Mouse (Mus musculus): ENCODE results near the gene Fam174b. TPM values are rescaled to one million over a fixed set of nuclear protein-coding genes. Genes with fewer than 3 reads are reported as not detected.

Gene Fam174b
- polyA plus RNA-seq, 1 experiment from 2014 or later = 31.2 TPM

DNA sequence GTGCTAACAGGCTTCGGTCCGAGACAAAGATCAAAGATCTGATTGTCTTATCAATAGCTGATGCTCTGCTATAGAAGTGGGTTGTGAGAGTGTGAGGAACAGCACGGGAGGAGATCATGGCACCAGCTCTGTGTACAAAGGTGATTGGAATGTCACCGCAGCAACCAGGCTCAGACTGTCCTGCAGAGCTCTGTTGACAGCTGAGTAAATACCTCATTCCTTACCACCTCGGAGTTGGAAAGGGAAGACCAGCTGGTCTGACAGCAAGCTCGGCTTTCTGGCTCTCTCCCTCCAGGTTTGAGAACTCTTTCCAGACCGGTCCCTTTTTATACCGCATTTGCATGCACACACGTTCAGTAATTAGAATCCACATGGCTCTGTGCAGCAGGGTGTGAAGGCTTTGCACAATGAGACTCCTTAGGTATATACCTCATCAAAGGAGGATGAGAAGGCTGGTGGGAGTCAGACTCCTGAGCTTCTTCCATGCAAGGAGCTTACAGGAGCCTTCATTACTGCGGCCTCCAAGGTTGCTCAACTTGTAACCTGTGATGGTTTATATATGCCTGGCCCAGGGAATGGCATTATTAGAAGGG, 9.6 kb upstream of the Fam174b start:
- Histone ChIP-seq H3K9ac (replicated peaks) (no peak overlapping the region), H3K27me3 (no peaks in the 10 kb centered on the region), H3K36me3 (no peaks in the 10 kb centered on the region), H3K9me3 (no peaks in the 10 kb centered on the region), H3K4me3 (no peak overlapping the region), H3K4me2 (replicated peaks) (no peak overlapping the region), H3K4me1 (peaks cover 3% of the 10 kb centered on the region; the same call in 1 of the 2 replicates), H3K27ac (replicated peaks) (no peak overlapping the region)
- WGBS = 62% methylated on average over 10 of the region's 10 CpGs
- no peak for ATAC-seq (replicated peaks)

- H3K4me3 ChIP-seq = no peak overlapping the region
- H3K27me3 ChIP-seq = peaks cover 5% of the 10 kb centered on the region; the same call in 1 of the 2 replicates
- no peaks in the 10 kb centered on the region for H3K9me3 ChIP-seq
- no peak for ATAC-seq (replicated peaks)
- no peak overlapping the region for H3K27ac ChIP-seq (replicated peaks)
- H3K4me1 ChIP-seq = peaks cover 16% of the 10 kb centered on the region
- H3K36me3 ChIP-seq = no peaks in the 10 kb centered on the region
- no peak overlapping the region for H3K4me2 ChIP-seq (replicated peaks)
- H3K9ac ChIP-seq (replicated peaks) = no peak overlapping the region
- 73% methylated on average over 2 of the region's 2 CpGs for WGBS
Measured at GRCm38 (mm10) chr7:73736046-73736445, 4.1 kb upstream of the Fam174b start.

DNA sequence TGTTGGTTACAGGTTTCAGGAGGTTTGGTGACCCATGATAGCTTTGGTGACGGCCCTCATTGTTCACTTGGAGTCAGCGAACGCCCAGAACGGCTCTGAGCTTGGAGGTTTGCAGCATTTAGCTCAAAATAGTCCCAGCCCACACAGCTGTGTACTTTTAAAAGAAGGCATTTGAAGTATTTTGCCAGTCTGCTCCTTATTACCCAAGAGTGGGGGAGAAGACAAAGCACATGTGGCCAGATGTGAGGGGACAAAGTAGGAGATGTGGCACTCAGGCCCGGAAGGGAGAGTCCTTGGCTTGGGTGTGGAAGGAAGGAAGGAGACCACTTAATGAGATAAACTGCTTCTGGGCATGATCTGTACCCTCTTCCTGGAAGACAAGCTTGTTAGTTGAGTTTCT, 1.3 kb downstream of the Fam174b start:
- H3K27me3 ChIP-seq = peaks cover 5% of the 10 kb centered on the region; the same call in 1 of the 2 replicates
- no peaks in the 10 kb centered on the region for H3K36me3 ChIP-seq
- H3K4me1 ChIP-seq = peaks cover 24% of the 10 kb centered on the region
- H3K27ac ChIP-seq (replicated peaks) = no peak overlapping the region
- ATAC-seq (replicated peaks) = no peak
- WGBS = 60% methylated on average over 5 of the region's 5 CpGs
- H3K4me3 ChIP-seq = peak overlapping the region; percentile 69
- H3K4me2 ChIP-seq (replicated peaks) = peak overlapping the region; percentile 84
- H3K9ac ChIP-seq (replicated peaks) = no peak overlapping the region
- H3K9me3 ChIP-seq = no peaks in the 10 kb centered on the region

DNA sequence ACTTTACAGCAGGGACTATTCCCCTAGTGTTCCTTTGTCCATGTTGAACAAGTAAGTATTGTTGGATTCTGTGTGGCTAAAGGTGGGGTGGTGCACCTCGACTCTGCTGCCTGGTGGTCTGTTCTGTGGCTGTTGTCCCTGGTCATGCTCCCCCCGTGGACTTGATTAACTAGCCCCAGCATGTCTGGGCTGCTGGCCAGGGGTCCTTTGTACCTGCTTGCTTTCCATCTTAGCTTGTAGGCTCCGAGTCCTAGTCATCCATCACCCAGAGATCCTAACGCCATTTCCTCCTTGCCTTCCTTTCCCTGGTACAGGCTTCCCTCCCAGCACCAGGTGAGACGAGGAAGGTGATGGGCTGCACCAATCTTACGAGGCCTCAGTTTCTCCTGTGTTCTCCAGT, 1.7 kb downstream of the Fam174b start:
- no peak overlapping the region for H3K4me3 ChIP-seq
- no peaks in the 10 kb centered on the region for H3K9me3 ChIP-seq
- peak overlapping the region; percentile 84; the same call in 1 of the 2 replicates for H3K4me2 ChIP-seq (replicated peaks)
- no peak overlapping the region for H3K9ac ChIP-seq (replicated peaks)
- no peak overlapping the region for H3K27ac ChIP-seq (replicated peaks)
- ATAC-seq (replicated peaks) = no peak
- H3K4me1 ChIP-seq = peaks cover 25% of the 10 kb centered on the region
- no peaks in the 10 kb centered on the region for H3K36me3 ChIP-seq
- 70% methylated on average over 6 of the region's 6 CpGs for WGBS
- peaks cover 5% of the 10 kb centered on the region; the same call in 1 of the 2 replicates for H3K27me3 ChIP-seq

GRCm38 (mm10) chr7:73743144-73743543, 3.0 kb downstream of the Fam174b start:
- 87% methylated on average over 8 of the region's 8 CpGs for WGBS
- H3K27ac ChIP-seq (replicated peaks) = no peak overlapping the region
- H3K27me3 ChIP-seq = peaks cover 5% of the 10 kb centered on the region; the same call in 1 of the 2 replicates
- no peak overlapping the region for H3K4me3 ChIP-seq
- H3K9me3 ChIP-seq = no peaks in the 10 kb centered on the region
- no peak for ATAC-seq (replicated peaks)
- no peaks in the 10 kb centered on the region for H3K36me3 ChIP-seq
- H3K4me1 ChIP-seq = peaks cover 26% of the 10 kb centered on the region
- no peak overlapping the region for H3K9ac ChIP-seq (replicated peaks)
- H3K4me2 ChIP-seq (replicated peaks) = no peak overlapping the region

DNA sequence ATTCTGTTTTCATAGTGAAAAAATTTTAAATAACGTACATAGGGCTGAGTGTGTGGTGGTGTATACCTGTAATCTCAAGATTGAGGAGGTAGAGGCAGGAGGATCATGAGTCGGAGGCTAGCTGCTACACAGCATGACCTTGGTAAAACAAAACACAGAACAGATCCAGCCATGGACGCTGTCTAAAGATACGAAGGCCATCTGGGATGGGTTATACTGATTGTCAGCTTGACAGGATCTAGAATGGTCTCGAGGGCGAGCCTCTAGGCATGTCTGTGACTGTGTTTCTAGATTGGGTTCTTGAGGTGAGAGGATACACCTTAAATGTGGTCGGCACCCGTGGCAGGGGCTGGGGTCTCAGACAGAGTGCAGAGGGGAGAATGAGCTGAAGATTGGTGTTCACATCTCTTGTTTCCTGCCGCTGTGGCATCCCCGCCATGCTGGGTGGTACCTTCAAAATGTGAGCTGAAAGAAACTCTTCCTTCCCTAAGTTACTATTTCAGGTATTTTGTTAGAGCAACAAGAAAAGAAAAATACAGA, 3.8 kb downstream of the Fam174b start:
- no peak for ATAC-seq (replicated peaks)
- Histone ChIP-seq H3K4me2 (replicated peaks) (no peak overlapping the region), H3K27me3 (peaks cover 5% of the 10 kb centered on the region; the same call in 1 of the 2 replicates), H3K4me1 (peaks cover 24% of the 10 kb centered on the region), H3K27ac (replicated peaks) (no peak overlapping the region), H3K4me3 (no peak overlapping the region), H3K9ac (replicated peaks) (no peak overlapping the region), H3K36me3 (no peaks in the 10 kb centered on the region), H3K9me3 (no peaks in the 10 kb centered on the region)
- 85% methylated on average over 10 of the region's 10 CpGs for WGBS

- peaks cover 11% of the 10 kb centered on the region for H3K4me1 ChIP-seq
- no peak for ATAC-seq (replicated peaks)
- no peak overlapping the region for H3K27ac ChIP-seq (replicated peaks)
- H3K27me3 ChIP-seq = no peaks in the 10 kb centered on the region
- no peak overlapping the region for H3K9ac ChIP-seq (replicated peaks)
- WGBS = 52% methylated on average over 5 of the region's 5 CpGs
- no peak overlapping the region for H3K4me3 ChIP-seq
- no peak overlapping the region for H3K4me2 ChIP-seq (replicated peaks)
- no peaks in the 10 kb centered on the region for H3K36me3 ChIP-seq
- no peaks in the 10 kb centered on the region for H3K9me3 ChIP-seq
Measured at GRCm38 (mm10) chr7:73745903-73746302, 5.8 kb downstream of the Fam174b start.

DNA sequence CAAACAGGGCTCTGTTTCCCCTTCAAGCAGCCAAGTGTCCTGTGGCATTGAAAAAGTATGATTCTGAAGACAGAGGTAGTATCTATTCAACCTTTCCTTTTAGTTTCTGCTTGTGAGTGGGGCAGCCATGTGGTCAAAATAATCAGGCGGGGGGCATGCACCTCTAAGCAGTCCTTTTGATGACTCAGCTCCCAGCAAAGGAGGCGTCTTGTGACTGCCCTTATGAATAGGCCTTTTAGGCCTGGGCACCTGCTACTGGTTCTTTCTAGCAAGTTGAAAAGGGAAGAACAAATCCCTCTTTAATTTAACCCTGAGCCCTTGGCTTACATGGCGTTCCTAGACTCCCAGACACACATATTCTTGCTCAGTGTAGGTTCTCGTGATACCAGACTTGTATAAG, 6.7 kb downstream of the Fam174b start:
- H3K27me3 ChIP-seq = no peaks in the 10 kb centered on the region
- no peaks in the 10 kb centered on the region for H3K9me3 ChIP-seq
- WGBS = 17% methylated on average over 4 of the region's 4 CpGs
- 0 out of 2 replicates have a peak, but pooled peaks have one; percentile 59 for ATAC-seq (replicated peaks)
- H3K4me3 ChIP-seq = no peak overlapping the region
- H3K9ac ChIP-seq (replicated peaks) = no peak overlapping the region
- H3K27ac ChIP-seq (replicated peaks) = no peak overlapping the region; the same call in 1 of the 2 replicates
- H3K4me2 ChIP-seq (replicated peaks) = no peak overlapping the region
- H3K36me3 ChIP-seq = no peaks in the 10 kb centered on the region
- H3K4me1 ChIP-seq = peaks cover 4% of the 10 kb centered on the region

- 87% methylated on average over 3 of the region's 3 CpGs for WGBS
- H3K4me3 ChIP-seq = no peak overlapping the region
- no peak overlapping the region for H3K4me2 ChIP-seq (replicated peaks)
- peaks cover 2% of the 10 kb centered on the region; the same call in 1 of the 2 replicates for H3K4me1 ChIP-seq
- no peaks in the 10 kb centered on the region for H3K36me3 ChIP-seq
- no peak for ATAC-seq (replicated peaks)
- H3K9me3 ChIP-seq = no peaks in the 10 kb centered on the region
- H3K27ac ChIP-seq (replicated peaks) = no peak overlapping the region
- H3K27me3 ChIP-seq = no peaks in the 10 kb centered on the region
- no peak overlapping the region for H3K9ac ChIP-seq (replicated peaks)
Measured at GRCm38 (mm10) chr7:73747531-73747930, 7.4 kb downstream of the Fam174b start.

GRCm38 (mm10) chr7:73748437-73749108, 8.5 kb downstream of the Fam174b start:
- WGBS = 89% methylated on average over 5 of the region's 5 CpGs
- Histone ChIP-seq H3K27me3 (no peaks in the 10 kb centered on the region), H3K4me1 (peaks cover 2% of the 10 kb centered on the region; the same call in 1 of the 2 replicates), H3K9me3 (no peaks in the 10 kb centered on the region), H3K36me3 (no peaks in the 10 kb centered on the region), H3K27ac (replicated peaks) (no peak overlapping the region), H3K4me3 (no peak overlapping the region), H3K4me2 (replicated peaks) (no peak overlapping the region), H3K9ac (replicated peaks) (no peak overlapping the region)
- no peak for ATAC-seq (replicated peaks)

DNA sequence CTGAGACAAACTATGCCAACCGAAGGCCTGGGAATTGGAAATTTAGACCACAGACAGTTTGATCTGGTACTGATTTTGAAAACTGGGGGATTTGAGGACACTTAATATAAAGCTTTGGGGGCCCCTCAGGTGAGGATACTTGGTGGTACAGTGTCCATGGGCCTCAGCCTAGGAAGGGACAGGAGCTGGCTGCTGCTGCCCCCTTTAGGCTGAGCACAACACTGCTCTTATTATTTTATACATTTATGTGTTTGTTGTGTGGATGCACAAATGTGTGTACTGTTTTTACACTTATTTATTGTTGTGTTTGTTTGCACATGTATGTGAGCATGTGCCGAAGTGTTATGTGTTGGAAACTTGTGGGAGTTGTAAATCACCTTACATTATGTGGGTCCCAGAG, 9.2 kb downstream of the Fam174b start:
- no peak overlapping the region for H3K4me3 ChIP-seq
- H3K36me3 ChIP-seq = no peaks in the 10 kb centered on the region
- no peaks in the 10 kb centered on the region for H3K27me3 ChIP-seq
- no peak overlapping the region for H3K27ac ChIP-seq (replicated peaks)
- no peak for ATAC-seq (replicated peaks)
- H3K4me2 ChIP-seq (replicated peaks) = no peak overlapping the region
- H3K4me1 ChIP-seq = peaks cover 5% of the 10 kb centered on the region; the same call in 1 of the 2 replicates
- H3K9ac ChIP-seq (replicated peaks) = no peak overlapping the region
- no peaks in the 10 kb centered on the region for H3K9me3 ChIP-seq
- WGBS = 91% methylated on average over 2 of the region's 2 CpGs

DNA sequence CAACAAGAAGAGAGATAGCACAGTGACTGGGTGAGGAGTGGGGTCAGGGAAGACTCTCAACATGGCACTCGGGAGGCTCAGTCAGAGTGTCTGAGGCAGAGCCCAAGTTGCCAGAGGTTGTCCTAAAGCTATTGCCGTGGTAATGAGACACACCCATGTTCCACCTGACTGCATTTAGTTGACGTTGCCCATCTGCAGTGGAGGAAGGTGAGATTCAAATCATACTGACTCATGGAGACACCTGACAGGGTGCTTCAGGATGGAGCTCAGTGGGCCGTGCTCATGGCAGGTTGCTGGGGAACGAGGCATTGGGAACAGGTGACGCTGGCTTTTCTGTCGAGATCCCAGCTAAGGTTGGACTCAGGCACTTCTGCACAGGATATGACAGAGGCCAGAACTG, 9.9 kb downstream of the Fam174b start:
- H3K36me3 ChIP-seq = no peaks in the 10 kb centered on the region
- H3K4me2 ChIP-seq (replicated peaks) = no peak overlapping the region
- H3K9ac ChIP-seq (replicated peaks) = no peak overlapping the region
- no peak for ATAC-seq (replicated peaks)
- H3K4me1 ChIP-seq = peaks cover 5% of the 10 kb centered on the region; the same call in 1 of the 2 replicates
- H3K27ac ChIP-seq (replicated peaks) = no peak overlapping the region
- no peaks in the 10 kb centered on the region for H3K9me3 ChIP-seq
- no peaks in the 10 kb centered on the region for H3K27me3 ChIP-seq
- no peak overlapping the region for H3K4me3 ChIP-seq
- WGBS = 90% methylated on average over 7 of the region's 7 CpGs
